Mouse (Mus musculus) CH12.LX (cell line): ENCODE results near the gene Gm26602. TPM values are rescaled to one million over a fixed set of nuclear protein-coding genes. Genes with fewer than 3 reads are reported as not detected.

Experiments
- DNase-seq: peaks from one replicate; pipeline ENCODE4 v3.0.0-alpha.2; 2013; ENCODE audit errors: extremely low read depth
- H3K27ac ChIP-seq: 2 replicates; pipeline ENCODE4 v1.5.1; 2012; ENCODE audit warnings: low read depth, mild to moderate bottlenecking, control low read depth, moderate library complexity; ENCODE audit not compliant: insufficient read depth
- H3K27me3 ChIP-seq: replicated peaks from 2 replicates; pipeline ENCODE3; 2012; ENCODE audit warnings: inconsistent platforms
- H3K36me3 ChIP-seq, 2 experiments: replicated peaks in 1 of 2; 2 replicates each; pipeline versions ENCODE3 to v1.6.1; 2012; ENCODE audit warnings: inconsistent platforms in 1 of 2, low read length in 1 of 2, mild to moderate bottlenecking in 1 of 2, mixed read lengths in 1 of 2, moderate library complexity in 1 of 2; ENCODE audit not compliant: control insufficient read depth in 1 of 2, insufficient read depth in 1 of 2
- H3K4me1 ChIP-seq, 2 experiments: 2 replicates each; pipeline ENCODE4 v1.6.1; 2012; ENCODE audit warnings: inconsistent platforms in 1 of 2, moderate library complexity in 1 of 2; ENCODE audit not compliant: insufficient read depth in 2 of 2, control insufficient read depth in 1 of 2
- H3K4me2 ChIP-seq: 2 replicates; pipeline ENCODE4 v1.6.1; 2012; ENCODE audit warnings: low read depth, mild to moderate bottlenecking, control low read depth; ENCODE audit not compliant: poor library complexity, insufficient read depth, severe bottlenecking
- H3K4me3 ChIP-seq, 3 experiments: fragments of 150-350 bp in 1 of 3; sonication (generic) in 1 of 3; replicated peaks in 1 of 3; 2 replicates each; pipeline versions ENCODE3 to v1.5.1; 2011 to 2012; ENCODE audit warnings: low read depth in 2 of 3, low read length in 2 of 3, mild to moderate bottlenecking in 2 of 3, moderate library complexity in 2 of 3, control low read depth in 1 of 3, improper control_type of control experiment in 1 of 3, inconsistent platforms in 1 of 3, mixed read lengths in 1 of 3; ENCODE audit not compliant: poor library complexity in 1 of 3
- H3K79me2 ChIP-seq: replicated peaks from 2 replicates; pipeline ENCODE4 v1.6.1; 2012; ENCODE audit warnings: mild to moderate bottlenecking, moderate library complexity; ENCODE audit not compliant: control insufficient read depth, poor library complexity, insufficient read depth, severe bottlenecking; ENCODE audit errors: extremely low read depth
- H3K9ac ChIP-seq: 2 replicates; pipeline ENCODE4 v1.6.1; 2012; ENCODE audit warnings: low read depth, mild to moderate bottlenecking, control low read depth, moderate library complexity; ENCODE audit not compliant: insufficient read depth
- H3K9me3 ChIP-seq: replicated peaks from 2 replicates; pipeline ENCODE3; 2012; ENCODE audit warnings: low read length, inconsistent platforms, mixed read lengths
- CHD1 ChIP-seq: IDR thresholded peaks from 2 replicates; pipeline ENCODE4 v1.6.1; 2012; ENCODE audit warnings: low read depth, low read length, improper control_type of control experiment, inconsistent platforms
- CHD2 ChIP-seq: IDR thresholded peaks from 2 replicates; pipeline ENCODE4 v1.6.1; 2011; ENCODE audit warnings: low read length, improper control_type of control experiment
- CTCF ChIP-seq, 2 experiments: IDR thresholded peaks in 1 of 2; conservative IDR thresholded peaks in 1 of 2; 2 replicates each; pipeline ENCODE4 v1.5.1; 2011 to 2012; ENCODE audit warnings: low read depth in 2 of 2, low read length in 2 of 2, improper control_type of control experiment in 1 of 2, inconsistent platforms in 1 of 2, mild to moderate bottlenecking in 1 of 2, moderate library complexity in 1 of 2
- E2F4 ChIP-seq: IDR thresholded peaks from 2 replicates; pipeline ENCODE4 v1.6.1; 2011; ENCODE audit warnings: low read depth, low read length, improper control_type of control experiment; ENCODE audit not compliant: insufficient replicate concordance
- ELF1 ChIP-seq: IDR thresholded peaks from 2 replicates; pipeline ENCODE4 v1.6.1; 2014; ENCODE audit warnings: low read depth, mild to moderate bottlenecking, inconsistent platforms, low read length, improper control_type of control experiment
- EP300 ChIP-seq: IDR thresholded peaks from 2 replicates; pipeline ENCODE4 v1.6.1; 2011; ENCODE audit warnings: low read length, improper control_type of control experiment
- GABPA ChIP-seq: IDR thresholded peaks from 2 replicates; pipeline ENCODE4 v1.6.1; 2012; ENCODE audit warnings: low read depth, low read length, improper control_type of control experiment, inconsistent platforms; ENCODE audit not compliant: insufficient replicate concordance
- JUN ChIP-seq: IDR thresholded peaks from 2 replicates; pipeline ENCODE4 v1.6.1; 2011; ENCODE audit warnings: low read depth, mild to moderate bottlenecking, low read length, improper control_type of control experiment, moderate library complexity; ENCODE audit not compliant: insufficient read depth
- MEF2A ChIP-seq: IDR thresholded peaks from 2 replicates; pipeline ENCODE4 v1.6.1; 2014; ENCODE audit warnings: low read depth, mild to moderate bottlenecking, inconsistent platforms, low read length, improper control_type of control experiment, borderline replicate concordance
- MXI1 ChIP-seq: IDR thresholded peaks from 2 replicates; pipeline ENCODE4 v1.6.1; 2011; ENCODE audit warnings: mild to moderate bottlenecking, low read depth, low read length, improper control_type of control experiment
- MYC ChIP-seq: IDR thresholded peaks from 2 replicates; pipeline ENCODE4 v1.6.1; 2011; ENCODE audit warnings: low read depth, mild to moderate bottlenecking, improper control_type of control experiment, low read length
- NELFE ChIP-seq: IDR thresholded peaks from 2 replicates; pipeline ENCODE4 v1.6.1; 2011; ENCODE audit warnings: low read depth, low read length, improper control_type of control experiment
- NRF1 ChIP-seq: IDR thresholded peaks from 2 replicates; pipeline ENCODE4 v1.6.1; 2014; ENCODE audit warnings: low read depth, mild to moderate bottlenecking, inconsistent platforms, low read length, improper control_type of control experiment, moderate library complexity
- POLR2AphosphoS2 ChIP-seq: IDR thresholded peaks from 2 replicates; pipeline ENCODE4 v1.6.1; 2011; ENCODE audit warnings: low read depth, low read length, improper control_type of control experiment
- RAD21 ChIP-seq: IDR thresholded peaks from 2 replicates; pipeline ENCODE4 v1.6.1; 2011; ENCODE audit warnings: low read depth, mild to moderate bottlenecking, low read length, improper control_type of control experiment, moderate library complexity
- SIN3A ChIP-seq: IDR thresholded peaks from 2 replicates; pipeline ENCODE4 v1.6.1; 2012; ENCODE audit warnings: low read length, improper control_type of control experiment, inconsistent platforms
- SMC3 ChIP-seq: IDR thresholded peaks from 2 replicates; pipeline ENCODE4 v1.6.1; 2011; ENCODE audit warnings: low read depth, low read length, improper control_type of control experiment
- TBP ChIP-seq: conservative IDR thresholded peaks from 2 replicates; pipeline ENCODE4 v1.6.1; 2011; ENCODE audit warnings: low read depth, low read length, improper control_type of control experiment
- TCF12 ChIP-seq: IDR thresholded peaks from 2 replicates; pipeline ENCODE4 v1.6.1; 2014; ENCODE audit warnings: low read depth, mild to moderate bottlenecking, inconsistent platforms, low read length, improper control_type of control experiment
- USF2 ChIP-seq: conservative IDR thresholded peaks from 2 replicates; pipeline ENCODE4 v1.6.1; 2011; ENCODE audit warnings: low read depth, low read length, improper control_type of control experiment
- ZMIZ1 ChIP-seq: IDR thresholded peaks from 2 replicates; pipeline ENCODE4 v1.6.1; 2012; ENCODE audit warnings: low read depth, mild to moderate bottlenecking, inconsistent platforms, low read length, improper control_type of control experiment
- ZNF384 ChIP-seq: IDR thresholded peaks from 2 replicates; pipeline ENCODE4 v1.6.1; 2012; ENCODE audit warnings: low read depth, low read length, improper control_type of control experiment, inconsistent platforms
- dilution Hi-C: fragments of 300-500 bp; cut with MboI; formaldehyde crosslinking; loops from 2 replicates; pipeline ENCODE4 v1.14.3; 2020; ENCODE audit warnings: low sequenced_read_pairs; ENCODE audit not compliant: extremely low pct_unique_long_range_greater_than_20kb, extremely low pct_ligation_motif_present
- in situ Hi-C: fragments of 300-500 bp; cut with MboI; formaldehyde crosslinking; loops from 3 replicates; pipeline ENCODE4 v1.14.3; 2019; ENCODE audit warnings: low sequenced_read_pairs, low pct_ligation_motif_present, low pct_unique_long_range_greater_than_20kb, mixed read lengths
- polyA plus RNA-seq: library from polyadenylated mRNA; unstranded; fragments of >175 nt; gene quantifications from 2 replicates; pipeline ENCODE4 v1.2.1, GENCODE M21; 2012; ENCODE audit warnings: low read depth; ENCODE audit not compliant: insufficient read length
- total RNA-seq, 2 experiments: library from RNA; depleted of rRNA; stranded (reverse); fragments of 300-350 nt in 1 of 2; fragments of >200 nt in 1 of 2; gene quantifications; 2 replicates each; pipeline ENCODE4 v1.2.3; 2012 to 2014

Gene Gm26602
- total and polyA plus RNA-seq, 3 experiments = 8.1 TPM; not detected in 2

DNA sequence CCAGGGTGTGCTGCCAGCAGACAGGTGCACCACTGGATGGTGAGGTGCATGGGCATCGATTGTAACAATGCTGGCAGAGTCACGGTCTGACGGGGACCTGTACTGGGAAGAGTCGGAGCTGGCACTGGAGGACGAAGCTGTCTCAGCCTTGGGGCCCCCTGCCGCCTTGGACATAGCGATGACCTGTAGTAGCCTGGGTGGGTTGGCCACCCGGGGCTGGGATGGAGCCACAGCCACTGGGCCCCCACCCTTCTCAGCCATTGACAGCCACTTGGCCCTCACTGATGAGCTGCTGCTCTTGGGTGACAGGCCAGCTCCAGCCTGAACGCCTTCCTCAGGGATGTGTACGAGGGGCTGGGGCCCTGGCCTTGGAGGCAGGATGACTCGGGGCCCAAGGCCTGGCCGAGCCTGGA lies 45.5 kb upstream of the Gm26602 start:
- no peak overlapping the region for H3K9ac ChIP-seq
- DNase-seq = no peak
- peaks cover 0 to 5% of the 10 kb centered on the region in 2 experiments; a peak in 1 of 4 replicates for H3K4me1 ChIP-seq
- dilution Hi-C loops (no loop called here), in situ Hi-C loops (no loop called here)
- H3K36me3 ChIP-seq = peaks cover 44 to 68% of the 10 kb centered on the region in 2 experiments
- TF ChIP-seq ZNF384 (no peak), E2F4 (no peak), POLR2AphosphoS2 (peak; percentile 99), NELFE (0 out of 2 replicates have a peak, but pooled peaks have one; percentile 1), TCF12 (no peak), SIN3A (no peak), ELF1 (no peak), MXI1 (0 out of 2 replicates have a peak, but pooled peaks have one; percentile 12), MYC (no peak), TBP (no peak), SMC3 (no peak), CHD2 (peak; percentile 56; the same call in 1 of the 2 replicates), USF2 (no peak), ZMIZ1 (no peak; the same call in none of the 2 replicates), GABPA (no peak), NRF1 (no peak), JUN (no peak)
- H3K27me3 ChIP-seq = no peaks in the 10 kb centered on the region
- H3K27ac ChIP-seq = no peak overlapping the region
- H3K79me2 ChIP-seq = peaks cover 5% of the 10 kb centered on the region
- H3K4me2 ChIP-seq = no peak overlapping the region
- H3K4me3 ChIP-seq = no peak overlapping the region
- no peaks in the 10 kb centered on the region for H3K9me3 ChIP-seq

DNA sequence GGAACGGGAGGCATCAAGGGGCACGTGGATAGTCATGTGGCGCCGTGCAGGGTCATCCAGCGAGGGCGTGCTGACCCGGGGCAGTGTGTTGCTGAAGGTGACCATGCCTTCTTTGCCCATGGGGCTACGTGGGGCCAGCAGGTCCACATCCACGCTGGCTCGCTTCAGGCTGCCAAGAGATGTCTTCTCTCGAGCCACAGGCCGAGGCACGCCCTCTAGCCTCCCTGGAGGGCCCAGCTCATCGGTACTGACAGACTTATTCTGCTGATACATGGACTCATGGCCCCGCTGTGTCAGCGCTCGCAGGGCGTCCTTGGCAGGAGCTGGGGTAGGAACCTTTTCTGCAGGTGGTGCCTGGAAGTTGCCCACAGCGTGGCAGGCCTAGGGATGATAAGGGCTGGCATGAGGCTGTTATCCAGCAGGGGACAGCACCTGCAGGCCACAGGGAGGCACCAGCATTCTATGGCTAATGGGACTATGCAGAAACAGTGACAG lies 44.8 kb upstream of the Gm26602 start:
- Histone ChIP-seq H3K36me3 (peaks cover 38 to 62% of the 10 kb centered on the region in 2 experiments), H3K79me2 (peaks cover 3% of the 10 kb centered on the region), H3K27me3 (no peaks in the 10 kb centered on the region), H3K4me1 (peaks cover 0 to 5% of the 10 kb centered on the region in 2 experiments; a peak in 1 of 4 replicates), H3K4me2 (no peak overlapping the region), H3K4me3 (no peak overlapping the region), H3K27ac (no peak overlapping the region), H3K9ac (no peak overlapping the region), H3K9me3 (no peaks in the 10 kb centered on the region)
- in situ Hi-C loops (no loop called here), dilution Hi-C loops (no loop called here)
- DNase-seq = no peak
- TF ChIP-seq CHD1 (no peak), RAD21 (peak; percentile 41), EP300 (no peak), MEF2A (no peak), CTCF (conservative IDR thresholded peaks at IDR 0.05 in 1 of 2, IDR thresholded peaks at IDR 0.05 in 1 of 2; ENCODE audit: low read depth in 2 of 2, low read length in 2 of 2) (peak in 1 of 2 experiments; percentile 58; a peak in 2 of 4 replicates), SMC3 (peak; percentile 40)
